Mouse (Mus musculus): Measurements from ENCODE around the gene Prdm9. TPM values are rescaled to one million over a fixed set of nuclear protein-coding genes. Genes with fewer than 3 reads are reported as not detected.

Gene Prdm9
- polyA plus RNA-seq, 1 experiment = 12.5 TPM

DNA sequence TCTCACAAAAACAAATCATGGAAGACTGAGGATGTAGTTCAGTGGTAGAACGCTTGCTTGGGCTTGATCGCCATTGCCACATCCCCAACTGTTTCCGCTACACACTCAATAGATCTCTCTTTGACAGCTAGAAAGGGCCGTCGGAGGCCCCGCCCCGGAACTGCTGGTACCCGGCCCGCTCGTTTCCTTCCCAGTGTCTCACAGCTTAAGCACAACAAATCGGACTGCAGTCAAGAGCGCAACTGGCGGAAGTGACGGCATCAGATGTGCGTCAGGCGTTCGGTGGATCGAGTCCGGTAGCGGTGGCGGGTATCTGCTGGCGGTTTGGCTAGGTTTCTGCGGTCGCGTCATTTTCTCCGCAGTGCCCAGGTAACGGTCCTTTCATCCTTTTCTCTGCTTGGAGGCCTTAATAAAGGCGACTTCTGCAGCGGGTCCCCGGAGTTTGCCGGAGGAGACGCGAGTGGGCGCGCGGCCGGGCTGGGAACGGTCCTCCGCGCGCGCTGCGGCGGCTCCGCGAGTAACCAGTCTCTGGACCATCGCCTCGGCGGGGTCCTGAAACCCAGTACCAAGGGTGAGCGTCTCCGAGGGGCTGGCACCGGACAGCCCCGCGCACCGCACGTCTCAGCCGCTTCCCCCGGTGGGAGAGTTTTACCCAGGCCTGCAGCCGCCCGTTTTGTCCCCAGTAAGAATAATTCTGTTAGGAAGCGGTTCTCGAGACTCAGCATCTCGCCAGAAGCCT, 64.3 kb downstream of the Prdm9 start, which contains the start of the genes Psmb1 and Tbp:
Psmb1 (minus strand) TSS at position 96 of the 739 bp plus-strand sequence.
Tbp (plus strand) TSS at position 233 of the 739 bp plus-strand sequence.
- TF ChIP-seq POLR2A (IDR thresholded peaks at IDR 0.05; ENCODE audit: borderline replicate concordance, low read depth, low read length) = no peak
- Histone ChIP-seq H3K4me1 (ENCODE audit: control insufficient read depth, insufficient read depth, low read length) (peaks cover 18% of the 10 kb centered on the region), H3K4me3 (ENCODE audit: insufficient read depth, low read length) (peak within 1 kb of the TSS; percentile 99), H3K27ac (ENCODE audit: insufficient read depth, low read depth, low read length) (peak within 1 kb of the TSS; percentile 91)

DNA sequence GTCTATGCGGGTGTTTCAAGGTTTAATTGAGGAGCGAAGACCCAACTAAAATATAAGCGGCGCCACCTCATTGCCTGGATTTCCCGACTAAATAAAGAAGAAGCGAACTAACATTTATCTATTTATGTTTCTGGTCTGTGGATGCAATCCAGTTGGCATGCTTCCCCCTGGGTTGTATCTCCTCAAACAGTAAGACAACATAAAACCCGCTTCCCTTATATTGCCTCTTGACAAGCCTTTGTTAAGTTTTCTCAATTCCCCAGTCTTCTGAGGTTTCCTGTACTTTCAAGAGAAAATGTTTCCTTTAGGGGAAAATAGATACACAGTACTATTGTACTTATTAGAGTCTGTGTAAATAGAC, 65.4 kb downstream of the Prdm9 start:
- Histone ChIP-seq H3K4me3 (ENCODE audit: insufficient read depth, low read length) (peak overlapping the region; percentile 85), H3K4me1 (ENCODE audit: control insufficient read depth, insufficient read depth, low read length) (peaks cover 18% of the 10 kb centered on the region), H3K27ac (ENCODE audit: insufficient read depth, low read depth, low read length) (peak overlapping the region; percentile 22)
- TF ChIP-seq CTCF (IDR thresholded peaks at IDR 0.05; ENCODE audit: low read depth, low read length) = no peak
- no peak for TF ChIP-seq POLR2A (IDR thresholded peaks at IDR 0.05; ENCODE audit: borderline replicate concordance, low read depth, low read length)

DNA sequence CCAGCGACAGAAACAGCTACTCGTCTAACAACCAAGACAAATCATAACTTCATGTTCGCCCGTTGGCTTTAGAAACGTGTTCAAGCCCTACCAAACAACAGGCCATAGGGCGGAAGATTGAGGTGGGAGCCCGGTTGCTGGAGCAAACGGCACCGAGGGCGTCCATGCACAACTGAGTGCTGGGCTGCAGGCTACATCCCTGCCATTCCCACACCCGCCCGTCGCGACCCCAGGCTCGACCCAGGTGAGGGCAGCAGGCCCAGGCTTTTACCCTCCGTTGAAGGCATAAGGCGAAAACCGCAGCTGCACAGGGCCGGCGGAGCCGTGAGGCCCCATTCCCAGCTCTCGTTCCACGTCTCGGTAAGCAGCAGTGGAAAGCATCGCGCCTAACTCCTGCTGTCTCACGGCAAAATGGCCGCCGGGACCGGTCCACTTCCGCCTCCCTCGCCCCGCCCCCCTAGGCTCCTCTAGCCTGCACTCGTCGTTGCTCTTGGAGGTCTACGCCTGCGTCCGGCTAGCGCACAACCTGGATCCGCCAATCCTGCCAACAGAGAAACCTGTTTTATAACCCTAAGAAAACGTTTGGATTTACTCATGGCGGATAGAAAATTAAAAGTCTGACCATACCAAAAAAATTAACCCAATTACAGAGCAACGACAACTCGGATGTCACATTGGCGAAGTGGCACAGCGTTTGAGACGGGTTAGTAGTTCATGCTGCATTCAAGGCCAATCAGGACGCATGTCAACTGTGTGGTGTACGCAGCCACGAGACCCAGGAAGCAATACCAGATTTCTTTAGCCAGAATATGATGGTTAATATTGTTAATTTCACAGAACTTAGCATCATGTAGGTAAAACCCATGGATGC, 66.0 kb downstream of the Prdm9 start:
- Histone ChIP-seq H3K4me3 (ENCODE audit: insufficient read depth, low read length) (peak overlapping the region; percentile 85), H3K27ac (ENCODE audit: insufficient read depth, low read depth, low read length) (peak overlapping the region; percentile 74), H3K4me1 (ENCODE audit: control insufficient read depth, insufficient read depth, low read length) (peaks cover 18% of the 10 kb centered on the region)
- TF ChIP-seq CTCF (IDR thresholded peaks at IDR 0.05; ENCODE audit: low read depth, low read length) (no peak), POLR2A (IDR thresholded peaks at IDR 0.05; ENCODE audit: borderline replicate concordance, low read depth, low read length) (no peak)

Other genes with a start within 250 kb of the Prdm9 start
- gene Dll1, start 187.5 kb downstream of the Prdm9 start, polyA plus RNA-seq (2012; ENCODE audit: insufficient read depth, insufficient read length, missing spikeins) = not detected in 2 replicates
- 21.8 and 22.7 TPM in 2 replicates for gene Fam120b, start 168.2 kb downstream of the Prdm9 start, polyA plus RNA-seq (2012; ENCODE audit: insufficient read depth, insufficient read length, missing spikeins)
- 146 and 150 TPM in 2 replicates for gene Psmb1, start 64.6 kb downstream of the Prdm9 start, polyA plus RNA-seq (2012; ENCODE audit: insufficient read depth, insufficient read length, missing spikeins)
- gene Tbp, start 64.5 kb downstream of the Prdm9 start, polyA plus RNA-seq (2012; ENCODE audit: insufficient read depth, insufficient read length, missing spikeins) = 29.9 and 33.7 TPM in 2 replicates
- gene Pdcd2, start 37.1 kb downstream of the Prdm9 start, polyA plus RNA-seq (2012; ENCODE audit: insufficient read depth, insufficient read length, missing spikeins) = 21.9 and 32.4 TPM in 2 replicates
- 32.2 and 33.6 TPM in 2 replicates for gene Chd1, start 140.6 kb upstream of the Prdm9 start, polyA plus RNA-seq (2012; ENCODE audit: insufficient read depth, insufficient read length, missing spikeins)

Measured in bone marrow macrophage, adult 2 months (primary cell).